Mouse (Mus musculus) lung, embryonic 14.5 days (tissue): ENCODE data around the gene Fkrp. TPM values are rescaled to one million over a fixed set of nuclear protein-coding genes. Genes with fewer than 3 reads are reported as not detected.

Experiments
- ATAC-seq: fragments of 200-750 bp; cut with Nextera tagmentation; 2 replicates; pipeline ENCODE4 v1.8.0; 2017; ENCODE audit warnings: mild to moderate bottlenecking, moderate TSS enrichment, moderate library complexity; ENCODE audit not compliant: insufficient read depth
- DNase-seq: peaks from one replicate; pipeline ENCODE4 v3.0.0-alpha.2; 2015
- H3K27ac ChIP-seq: fragments of 300-500 bp; sonication (generic); 2 replicates; pipeline ENCODE4 v1.5.1; 2014; ENCODE audit warnings: low read depth, mild to moderate bottlenecking, moderate library complexity
- H3K27me3 ChIP-seq: fragments of 300-500 bp; sonication (generic); 2 replicates; pipeline ENCODE4 v1.6.1; 2014; ENCODE audit warnings: low read length, control low read depth; ENCODE audit not compliant: insufficient read depth
- H3K36me3 ChIP-seq: fragments of 300-500 bp; sonication (generic); 2 replicates; pipeline ENCODE4 v1.6.1; 2014; ENCODE audit warnings: control low read depth; ENCODE audit not compliant: insufficient read depth
- H3K4me1 ChIP-seq: fragments of 300-500 bp; sonication (generic); 2 replicates; pipeline ENCODE4 v1.6.1; 2014; ENCODE audit warnings: antibody characterized with exemption, control low read depth; ENCODE audit not compliant: insufficient read depth
- H3K4me2 ChIP-seq: fragments of 300-500 bp; sonication (generic); 2 replicates; pipeline ENCODE4 v1.6.1; 2014; ENCODE audit warnings: mild to moderate bottlenecking
- H3K4me3 ChIP-seq: fragments of 300-500 bp; sonication (generic); 2 replicates; pipeline ENCODE4 v1.5.1; 2014; ENCODE audit warnings: low read depth, low read length
- H3K9ac ChIP-seq: fragments of 300-500 bp; sonication (generic); 2 replicates; pipeline ENCODE4 v1.6.1; 2014
- H3K9me3 ChIP-seq: fragments of 300-500 bp; sonication (generic); 2 replicates; pipeline ENCODE4 v1.6.1; 2016; ENCODE audit warnings: low read depth, low read length, control low read depth
- CTCF ChIP-seq: IDR thresholded peaks from 2 replicates; pipeline ENCODE4 v1.5.1; 2016; ENCODE audit warnings: antibody characterized with exemption, low read depth
- WGBS: fragments of 180-500 bp; shearing (Covaris S2); extraction: QIAGEN DNeasy Blood & Tissue Kit; methylation state at CpG from one replicate; pipeline ENCODE4 v1.1.7; 2014; 5-methylcytosine and 5-hydroxymethylcytosine counted together
- polyA plus RNA-seq: library from polyadenylated mRNA; unstranded; fragments of >200 nt; fragmentation: Nextera tagmentation; extraction: Ambion mirVana; gene quantifications from 2 replicates; pipeline ENCODE4 v1.2.1, GENCODE M21; 2014

Fkrp gene
- polyA plus RNA-seq, 1 experiment from 2014 or later = 31.9 TPM

DNA sequence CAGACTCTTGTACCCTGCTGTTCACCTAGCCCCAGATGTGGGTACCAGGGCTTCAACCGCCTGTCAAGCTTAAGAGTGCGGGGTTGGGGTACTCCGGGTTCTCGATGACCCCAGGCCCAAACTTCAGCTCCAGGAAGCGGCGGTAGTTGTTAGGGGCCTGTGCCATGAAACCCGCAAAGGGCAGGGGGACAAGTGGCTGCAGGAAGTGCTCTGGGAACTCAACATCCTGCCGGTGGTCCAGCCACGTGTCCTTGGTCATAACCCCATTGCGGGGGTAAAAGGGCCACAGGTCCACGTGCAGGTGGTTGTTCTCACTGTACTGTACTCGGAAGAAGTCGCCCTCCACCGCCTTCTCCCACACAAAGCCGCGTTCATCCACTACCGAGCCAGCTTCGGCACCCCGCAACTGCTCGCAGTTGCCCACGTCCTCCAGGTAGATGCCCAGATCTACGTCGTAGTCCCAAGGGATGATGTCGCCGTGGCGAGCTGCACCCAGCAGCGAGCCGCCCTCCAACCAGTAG lies 6.1 kb downstream of the Fkrp start:
- DNase-seq = no peak
- ATAC-seq = no peak; the same call in 1 of the 2 replicates

DNA sequence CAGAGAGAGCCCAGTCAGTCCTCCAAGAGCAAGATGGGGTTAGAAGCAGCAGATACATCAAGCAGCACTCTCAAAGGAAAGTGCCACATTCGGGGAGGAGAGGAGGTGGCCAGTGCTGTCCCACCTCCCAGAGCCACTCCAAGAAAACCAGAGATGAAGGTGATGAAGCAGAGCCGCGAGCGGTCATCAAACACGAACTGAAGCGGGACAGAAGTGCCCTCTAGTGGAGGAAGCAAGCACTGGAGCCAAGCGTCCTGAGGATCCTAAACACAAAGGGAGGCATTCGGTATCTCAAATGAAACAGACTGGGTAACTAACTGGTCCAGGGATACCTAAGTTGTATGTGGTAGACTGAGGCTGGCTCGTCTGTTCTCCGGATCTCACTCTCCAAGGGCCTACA lies 6.8 kb downstream of the Fkrp start:
- Histone ChIP-seq H3K9ac (no peak overlapping the region), H3K9me3 (no peaks in the 10 kb centered on the region), H3K4me1 (peaks cover 5% of the 10 kb centered on the region; the same call in 1 of the 2 replicates), H3K36me3 (peaks cover 30% of the 10 kb centered on the region), H3K27ac (no peak overlapping the region), H3K4me3 (no peak overlapping the region), H3K4me2 (no peak overlapping the region), H3K27me3 (peaks cover 12% of the 10 kb centered on the region; the same call in 1 of the 2 replicates)
- ATAC-seq (peak; percentile 17; the same call in 1 of the 2 replicates), DNase-seq (peak; percentile 91)
- peak; percentile 95 for TF ChIP-seq CTCF
- 21% methylated on average over 10 of the region's 10 CpGs for WGBS

More for the DNA sequence above, 6.1 kb downstream of the Fkrp start:
- Histone ChIP-seq H3K4me3 (peak overlapping the region; percentile 40), H3K36me3 (peaks cover 32% of the 10 kb centered on the region), H3K27me3 (peaks cover 12% of the 10 kb centered on the region; the same call in 1 of the 2 replicates), H3K9me3 (no peaks in the 10 kb centered on the region), H3K4me1 (peaks cover 8% of the 10 kb centered on the region; the same call in 1 of the 2 replicates), H3K27ac (no peak overlapping the region), H3K4me2 (peak overlapping the region; percentile 93), H3K9ac (peak overlapping the region; percentile 48; the same call in 1 of the 2 replicates)
- 50% methylated on average over 28 of the region's 28 CpGs for WGBS
- TF ChIP-seq CTCF = no peak

DNA sequence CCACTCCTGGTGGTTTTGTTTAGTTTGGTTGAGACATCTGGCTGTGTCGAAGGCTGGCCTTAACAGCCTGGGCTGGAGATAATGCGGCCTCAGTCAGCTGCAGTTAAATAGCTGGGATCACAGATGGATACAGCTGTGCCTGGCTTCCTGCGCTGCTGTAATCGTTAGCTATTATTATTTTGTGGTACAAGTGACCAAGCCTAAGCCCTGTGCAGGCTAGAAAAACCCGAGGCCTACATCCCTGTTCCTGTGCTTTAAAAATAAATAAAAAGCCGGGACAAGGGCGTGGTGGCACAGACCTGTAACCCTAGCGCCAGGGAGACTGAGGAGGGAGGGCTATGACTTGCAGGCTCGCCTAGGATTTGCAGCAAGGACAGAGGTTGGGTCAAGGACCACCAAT lies 7.9 kb downstream of the Fkrp start:
- Histone ChIP-seq H3K27me3 (peaks cover 12% of the 10 kb centered on the region; the same call in 1 of the 2 replicates), H3K36me3 (peaks cover 22% of the 10 kb centered on the region; the same call in 1 of the 2 replicates), H3K9ac (no peak overlapping the region), H3K27ac (no peak overlapping the region), H3K4me2 (no peak overlapping the region), H3K9me3 (no peaks in the 10 kb centered on the region), H3K4me3 (no peak overlapping the region), H3K4me1 (peaks cover 5% of the 10 kb centered on the region; the same call in 1 of the 2 replicates)
- TF ChIP-seq CTCF = no peak
- no peak for ATAC-seq
- 66% methylated on average over 9 of the region's 9 CpGs for WGBS
- DNase-seq = no peak

DNA sequence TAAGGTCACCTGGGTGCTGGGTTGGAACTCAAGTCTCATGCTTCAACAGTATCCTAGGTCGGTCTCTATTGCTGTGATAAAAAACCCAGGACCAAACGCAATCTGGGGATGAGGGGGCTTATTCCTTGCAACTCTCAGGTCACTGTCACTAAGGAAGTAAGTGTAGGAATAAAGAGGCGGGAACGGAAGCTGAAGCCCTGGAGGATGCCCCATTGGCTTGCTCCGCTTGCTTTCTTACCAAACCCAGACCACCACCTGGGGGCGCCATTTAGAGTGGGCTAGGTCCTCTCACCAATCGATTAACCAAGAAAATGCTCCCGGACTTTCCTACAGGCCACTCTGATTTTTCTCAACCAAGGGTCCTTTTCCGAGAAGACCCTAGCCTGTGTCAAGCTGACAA lies 8.6 kb downstream of the Fkrp start:
- no peak for ATAC-seq
- 85% methylated on average over 9 of the region's 9 CpGs for WGBS
- DNase-seq = no peak

DNA sequence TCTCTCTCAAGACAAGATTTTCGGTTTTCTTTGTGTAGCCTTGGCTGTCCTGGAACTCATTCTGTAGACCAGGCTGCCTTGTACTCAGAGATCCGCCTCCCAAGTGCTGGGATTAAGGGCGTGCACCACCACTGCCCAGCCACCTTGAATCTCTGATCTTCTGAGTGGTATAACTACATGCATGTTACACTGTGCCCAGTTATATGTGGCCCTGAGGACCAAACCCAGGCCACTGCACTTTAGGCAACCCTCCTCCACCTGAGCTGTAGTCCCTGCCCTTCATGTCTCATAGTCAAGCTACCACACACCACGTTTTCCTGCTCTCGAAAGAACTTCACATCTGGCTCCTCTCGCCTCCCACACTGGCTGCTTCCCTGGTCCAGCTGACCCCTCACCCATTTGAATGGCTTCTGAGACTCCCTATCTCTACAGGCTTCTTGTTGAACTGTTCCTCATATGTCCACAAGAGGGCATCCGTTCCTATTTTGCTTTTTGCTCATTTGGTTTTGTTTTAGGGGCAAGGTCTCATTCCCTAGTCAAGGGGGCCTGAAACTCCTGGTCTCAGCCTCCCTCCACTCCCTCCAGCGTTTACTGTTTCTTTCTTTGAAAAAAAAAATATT lies 12.0 kb downstream of the Fkrp start:
- Histone ChIP-seq H3K9me3 (no peaks in the 10 kb centered on the region), H3K27ac (no peak overlapping the region), H3K4me1 (no peaks in the 10 kb centered on the region), H3K4me3 (no peak overlapping the region), H3K27me3 (no peaks in the 10 kb centered on the region), H3K4me2 (no peak overlapping the region), H3K9ac (no peak overlapping the region), H3K36me3 (0 out of 2 replicates have a peak, but pooled peaks cover 14% of the 10 kb centered on the region)
- ATAC-seq (peak; percentile 52; the same call in 1 of the 2 replicates), DNase-seq (peak; percentile 69)
- TF ChIP-seq CTCF = peak; percentile 78
- WGBS = 30% methylated on average over 8 of the region's 8 CpGs

More for the DNA sequence above, 8.6 kb downstream of the Fkrp start:
- H3K36me3 ChIP-seq = peaks cover 18% of the 10 kb centered on the region; the same call in 1 of the 2 replicates
- no peaks in the 10 kb centered on the region for H3K9me3 ChIP-seq
- H3K27me3 ChIP-seq = peaks cover 12% of the 10 kb centered on the region; the same call in 1 of the 2 replicates
- H3K9ac ChIP-seq = no peak overlapping the region
- H3K4me1 ChIP-seq = peaks cover 5% of the 10 kb centered on the region; the same call in 1 of the 2 replicates
- no peak overlapping the region for H3K27ac ChIP-seq
- no peak overlapping the region for H3K4me2 ChIP-seq
- H3K4me3 ChIP-seq = no peak overlapping the region
- TF ChIP-seq CTCF = peak; percentile 15; the same call in 1 of the 2 replicates

DNA sequence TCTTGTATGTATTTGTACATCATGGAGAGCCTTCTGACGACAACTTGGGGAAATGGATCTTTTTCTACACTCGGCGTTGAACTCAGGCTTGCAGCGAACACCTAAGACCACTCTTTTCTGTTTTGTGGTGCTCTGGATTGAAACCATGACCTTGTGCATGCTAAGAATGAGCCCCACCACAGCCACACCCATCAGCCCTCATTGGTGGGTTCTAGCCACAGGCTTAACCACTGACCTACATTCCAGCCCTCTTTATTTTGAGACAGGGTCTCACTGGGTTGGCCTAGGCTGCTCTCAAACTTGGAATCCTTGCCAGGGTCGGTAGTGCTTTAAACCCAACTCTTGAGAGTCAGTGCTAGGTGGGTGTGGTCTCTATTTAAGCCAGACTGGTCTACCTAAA lies 21.6 kb downstream of the Fkrp start:
- Histone ChIP-seq H3K36me3 (peaks cover 40% of the 10 kb centered on the region), H3K4me1 (no peaks in the 10 kb centered on the region; the same call in 1 of the 2 replicates), H3K27ac (no peak overlapping the region), H3K27me3 (no peaks in the 10 kb centered on the region), H3K4me2 (no peak overlapping the region), H3K9ac (no peak overlapping the region), H3K9me3 (no peaks in the 10 kb centered on the region), H3K4me3 (no peak overlapping the region)
- ATAC-seq (no peak), DNase-seq (no peak)
- WGBS = 88% methylated on average over 5 of the region's 5 CpGs
- TF ChIP-seq CTCF = no peak
